Mouse (Mus musculus): ENCODE data around the gene Zbtb40. TPM values are rescaled to one million over a fixed set of nuclear protein-coding genes. Genes with fewer than 3 reads are reported as not detected.

Gene Zbtb40
- polyA plus RNA-seq, 1 experiment from 2014 or later, result 5.1 TPM

DNA sequence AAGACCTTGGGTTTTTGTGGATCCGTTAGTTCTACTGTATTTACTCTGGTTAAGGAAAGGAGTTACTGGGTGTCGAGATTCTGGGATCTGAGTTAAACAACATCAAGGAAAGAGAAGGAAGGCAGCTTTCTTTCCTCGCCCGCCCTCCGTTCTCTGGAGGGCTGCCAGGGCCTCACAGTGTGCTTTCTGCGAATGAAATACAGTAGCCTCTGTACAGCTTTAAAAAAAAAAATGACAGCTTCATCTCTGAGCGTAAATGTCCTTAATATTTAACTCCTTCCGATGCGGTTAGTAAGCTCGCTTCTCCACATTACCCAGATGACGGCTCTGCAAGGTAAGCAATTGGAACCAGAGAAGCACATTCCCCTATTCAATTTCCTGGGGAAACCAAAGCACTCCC, 4.8 kb downstream of the Zbtb40 start:
- no peak for ATAC-seq (ENCODE audit: insufficient number of reproducible peaks, low FRiP score, low TSS enrichment, low read depth)
- peak overlapping the region; percentile 23; the same call in 1 of the 2 replicates for H3K4me2 ChIP-seq (ENCODE audit: low read depth, severe bottlenecking)
- peaks cover 37% of the 10 kb centered on the region for H3K4me1 ChIP-seq (ENCODE audit: control insufficient read depth, insufficient read depth, low read length)
- no peak overlapping the region for H3K9ac ChIP-seq (ENCODE audit: low read length)
- no peak overlapping the region for H3K4me3 ChIP-seq (ENCODE audit: low read depth, low read length)
- H3K27me3 ChIP-seq (ENCODE audit: control insufficient read depth, insufficient read depth, low read length), result no peaks in the 10 kb centered on the region
- no peaks in the 10 kb centered on the region for H3K36me3 ChIP-seq (ENCODE audit: control insufficient read depth, insufficient read depth, low read length)
- no peaks in the 10 kb centered on the region for H3K9me3 ChIP-seq (ENCODE audit: control insufficient read depth, low read length)
- DNase-seq (ENCODE audit: low spot score), result no peak
- WGBS, result 19% methylated on average over 11 of the region's 11 CpGs
- H3K27ac ChIP-seq (replicated peaks; ENCODE audit: low read depth, low read length), result 0 out of 2 replicates have a peak overlapping the region, but pooled peaks have one; percentile 18

DNA sequence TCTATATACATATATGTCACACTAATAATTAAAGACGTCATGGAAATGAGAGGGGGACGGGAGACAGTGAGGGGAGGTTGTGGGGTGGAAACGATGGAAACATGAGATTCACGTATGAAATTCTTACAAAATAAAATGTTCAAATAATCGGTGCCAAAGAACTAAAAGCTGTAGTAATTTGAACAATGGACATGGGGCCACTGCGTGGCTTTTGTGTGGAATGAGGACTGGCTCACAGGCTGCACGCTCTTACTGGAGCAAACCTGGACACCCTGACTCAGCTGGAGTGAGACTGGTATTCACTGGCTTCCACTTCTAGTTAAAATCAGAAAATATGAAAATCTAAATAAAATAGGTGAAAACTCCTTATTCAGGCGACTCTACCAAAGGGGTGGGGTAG, 6.6 kb downstream of the Zbtb40 start:
- Histone ChIP-seq H3K4me1 (ENCODE audit: control insufficient read depth, insufficient read depth, low read length) (peaks cover 35% of the 10 kb centered on the region), H3K36me3 (ENCODE audit: control insufficient read depth, insufficient read depth, low read length) (no peaks in the 10 kb centered on the region), H3K27ac (replicated peaks; ENCODE audit: low read depth, low read length) (no peak overlapping the region), H3K4me2 (ENCODE audit: low read depth, severe bottlenecking) (no peak overlapping the region), H3K27me3 (ENCODE audit: control insufficient read depth, insufficient read depth, low read length) (no peaks in the 10 kb centered on the region), H3K4me3 (ENCODE audit: low read depth, low read length) (no peak overlapping the region), H3K9me3 (ENCODE audit: control insufficient read depth, low read length) (no peaks in the 10 kb centered on the region), H3K9ac (ENCODE audit: low read length) (no peak overlapping the region)
- DNase-seq (ENCODE audit: low spot score), result no peak
- 91% methylated on average over 8 of the region's 8 CpGs for WGBS
- no peak for ATAC-seq (ENCODE audit: insufficient number of reproducible peaks, low FRiP score, low TSS enrichment, low read depth)

DNA sequence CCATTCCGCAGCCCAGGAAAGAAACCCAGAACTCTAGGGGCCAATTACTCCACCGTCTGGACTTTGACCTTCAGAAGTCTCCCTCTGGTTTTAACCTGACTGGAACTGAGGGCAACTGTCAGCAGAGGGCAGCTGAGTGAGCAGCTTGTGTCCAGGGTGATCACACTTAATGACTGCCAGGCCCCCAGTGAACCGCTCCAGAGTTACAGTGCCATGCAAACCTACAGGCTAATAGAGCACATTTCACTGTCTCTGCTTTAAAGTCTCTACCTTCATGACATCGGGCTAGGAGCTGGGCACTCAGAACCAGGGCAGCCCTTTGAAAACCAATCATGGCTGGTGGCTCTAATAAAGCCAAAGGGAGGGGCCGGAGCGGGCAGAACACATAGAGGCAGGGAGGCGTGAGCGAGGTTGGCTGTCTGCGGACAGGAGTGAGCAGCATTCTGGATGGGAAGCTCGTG, 7.4 kb downstream of the Zbtb40 start:
- Histone ChIP-seq H3K4me1 (ENCODE audit: control insufficient read depth, insufficient read depth, low read length) (peaks cover 35% of the 10 kb centered on the region), H3K4me2 (ENCODE audit: low read depth, severe bottlenecking) (no peak overlapping the region), H3K9me3 (ENCODE audit: control insufficient read depth, low read length) (no peaks in the 10 kb centered on the region), H3K4me3 (ENCODE audit: low read depth, low read length) (no peak overlapping the region), H3K27ac (replicated peaks; ENCODE audit: low read depth, low read length) (no peak overlapping the region), H3K36me3 (ENCODE audit: control insufficient read depth, insufficient read depth, low read length) (no peaks in the 10 kb centered on the region), H3K9ac (ENCODE audit: low read length) (no peak overlapping the region), H3K27me3 (ENCODE audit: control insufficient read depth, insufficient read depth, low read length) (no peaks in the 10 kb centered on the region)
- DNase-seq (ENCODE audit: low spot score) (no peak), ATAC-seq (ENCODE audit: insufficient number of reproducible peaks, low FRiP score, low TSS enrichment, low read depth) (no peak)
- 44% methylated on average over 10 of the region's 10 CpGs for WGBS

DNA sequence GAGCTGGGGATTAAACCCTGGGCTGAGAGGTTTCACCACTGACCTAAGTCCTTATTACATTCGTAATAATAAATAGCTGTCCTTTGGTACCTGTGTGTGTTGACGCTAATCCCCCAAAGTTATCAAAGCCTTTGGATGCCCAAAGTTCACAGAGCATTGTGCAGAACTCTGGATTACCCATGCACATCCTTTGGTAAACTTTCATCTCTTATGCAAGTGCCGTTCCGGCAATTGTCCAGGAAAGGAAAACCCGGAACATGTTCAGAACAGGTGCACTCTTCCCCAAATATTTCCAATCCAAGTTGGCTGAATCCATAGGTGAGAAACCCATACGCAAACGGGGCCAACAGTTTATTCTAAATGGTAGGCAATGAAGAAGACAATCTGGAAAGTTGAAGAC, 9.2 kb downstream of the Zbtb40 start:
- Histone ChIP-seq H3K4me1 (ENCODE audit: control insufficient read depth, insufficient read depth, low read length) (peaks cover 35% of the 10 kb centered on the region), H3K9me3 (ENCODE audit: control insufficient read depth, low read length) (no peaks in the 10 kb centered on the region), H3K27me3 (ENCODE audit: control insufficient read depth, insufficient read depth, low read length) (no peaks in the 10 kb centered on the region), H3K9ac (ENCODE audit: low read length) (no peak overlapping the region), H3K4me2 (ENCODE audit: low read depth, severe bottlenecking) (no peak overlapping the region), H3K4me3 (ENCODE audit: low read depth, low read length) (no peak overlapping the region), H3K27ac (replicated peaks; ENCODE audit: low read depth, low read length) (no peak overlapping the region), H3K36me3 (ENCODE audit: control insufficient read depth, insufficient read depth, low read length) (no peaks in the 10 kb centered on the region)
- no peak for ATAC-seq (ENCODE audit: insufficient number of reproducible peaks, low FRiP score, low TSS enrichment, low read depth)
- WGBS, result 96% methylated on average over 7 of the region's 7 CpGs
- DNase-seq (ENCODE audit: low spot score), result no peak

DNA sequence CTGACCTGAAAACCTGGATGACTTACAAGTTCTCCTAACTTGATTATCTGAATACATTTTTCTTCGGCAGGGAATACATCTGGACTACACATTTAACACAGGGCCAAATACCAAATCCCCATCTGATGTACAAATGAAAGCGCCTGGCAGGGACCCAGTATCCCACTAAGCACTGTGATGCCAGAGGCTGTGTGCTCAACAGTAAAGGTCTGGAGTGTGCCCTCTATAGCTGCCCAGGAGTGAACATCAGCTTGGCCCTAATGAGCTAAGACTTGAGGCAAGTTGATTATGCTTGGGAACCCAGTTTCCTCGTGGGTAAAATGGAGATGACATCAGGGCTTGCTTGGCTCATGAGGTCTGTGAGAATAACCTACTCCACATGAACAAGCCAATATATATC, 10.1 kb downstream of the Zbtb40 start:
- WGBS, result 75% methylated on average over 3 of the region's 3 CpGs
- no peak overlapping the region for H3K4me2 ChIP-seq (ENCODE audit: low read depth, severe bottlenecking)
- DNase-seq (ENCODE audit: low spot score) (no peak), ATAC-seq (ENCODE audit: insufficient number of reproducible peaks, low FRiP score, low TSS enrichment, low read depth) (no peak)
- no peak overlapping the region for H3K4me3 ChIP-seq (ENCODE audit: low read depth, low read length)
- H3K9ac ChIP-seq (ENCODE audit: low read length), result no peak overlapping the region
- H3K27me3 ChIP-seq (ENCODE audit: control insufficient read depth, insufficient read depth, low read length), result no peaks in the 10 kb centered on the region
- H3K9me3 ChIP-seq (ENCODE audit: control insufficient read depth, low read length), result no peaks in the 10 kb centered on the region
- no peaks in the 10 kb centered on the region for H3K36me3 ChIP-seq (ENCODE audit: control insufficient read depth, insufficient read depth, low read length)
- H3K27ac ChIP-seq (replicated peaks; ENCODE audit: low read depth, low read length), result no peak overlapping the region
- peaks cover 26% of the 10 kb centered on the region for H3K4me1 ChIP-seq (ENCODE audit: control insufficient read depth, insufficient read depth, low read length)

DNA sequence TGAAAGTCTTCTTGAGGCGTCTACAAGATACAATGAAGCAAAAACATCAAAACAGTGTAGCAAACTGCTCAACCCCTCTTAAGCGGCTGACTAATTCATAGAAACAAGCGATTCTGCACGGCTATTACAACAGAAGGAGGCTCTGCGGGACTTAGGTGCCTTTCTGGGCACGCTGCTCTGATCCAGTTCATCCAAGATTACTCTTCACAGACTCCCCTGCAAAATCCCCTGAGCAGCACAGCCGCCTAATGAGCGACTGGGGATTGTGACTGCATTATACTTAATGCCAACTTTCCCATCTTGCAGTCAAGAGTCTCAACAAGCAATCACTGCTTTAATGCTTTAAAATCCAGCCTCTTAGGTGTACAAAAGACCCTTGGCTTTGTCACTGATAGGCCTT, 10.5 kb downstream of the Zbtb40 start:
- 64% methylated on average over 8 of the region's 8 CpGs for WGBS
- Histone ChIP-seq H3K9ac (ENCODE audit: low read length) (no peak overlapping the region), H3K9me3 (ENCODE audit: control insufficient read depth, low read length) (no peaks in the 10 kb centered on the region), H3K4me1 (ENCODE audit: control insufficient read depth, insufficient read depth, low read length) (peaks cover 22% of the 10 kb centered on the region), H3K36me3 (ENCODE audit: control insufficient read depth, insufficient read depth, low read length) (no peaks in the 10 kb centered on the region), H3K4me2 (ENCODE audit: low read depth, severe bottlenecking) (no peak overlapping the region), H3K27me3 (ENCODE audit: control insufficient read depth, insufficient read depth, low read length) (no peaks in the 10 kb centered on the region), H3K4me3 (ENCODE audit: low read depth, low read length) (no peak overlapping the region), H3K27ac (replicated peaks; ENCODE audit: low read depth, low read length) (no peak overlapping the region)
- ATAC-seq (ENCODE audit: insufficient number of reproducible peaks, low FRiP score, low TSS enrichment, low read depth), result no peak
- no peak for DNase-seq (ENCODE audit: low spot score)

DNA sequence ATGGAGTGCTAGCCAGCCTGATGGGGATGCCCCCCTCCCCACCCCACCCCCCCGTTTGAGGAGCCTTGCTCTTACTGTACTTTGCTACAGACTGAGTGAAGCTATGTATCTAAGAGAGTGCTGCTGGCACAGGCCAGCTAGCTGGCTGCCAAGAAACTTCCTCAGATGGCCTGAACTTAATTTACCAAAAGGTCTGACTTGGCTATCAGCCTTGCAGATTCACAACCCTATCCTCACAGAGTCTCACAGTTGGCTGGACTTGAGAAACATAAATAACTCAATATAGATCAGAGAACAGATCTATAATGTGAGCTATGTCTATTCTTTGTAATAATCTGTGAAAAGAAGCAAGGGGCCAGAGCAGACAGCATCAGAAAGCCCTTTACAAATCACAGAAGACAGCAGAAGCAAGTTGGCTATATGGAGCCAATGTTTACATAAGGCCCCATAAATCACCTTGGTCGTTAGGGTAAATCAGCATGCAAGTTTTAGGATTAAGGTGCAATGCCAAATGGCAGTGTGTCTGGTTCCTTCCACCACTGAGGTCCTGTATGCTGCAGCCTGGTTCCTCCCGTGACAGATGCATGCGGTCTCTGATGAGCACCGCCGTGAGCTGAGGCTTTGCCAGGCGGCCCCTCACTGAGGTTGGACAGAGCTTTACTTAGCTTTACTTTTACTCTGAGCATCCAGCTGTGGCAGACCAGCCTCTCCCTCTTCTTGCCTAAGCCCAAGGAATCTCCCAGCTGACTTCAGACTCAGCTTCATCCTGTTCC, 15.3 kb downstream of the Zbtb40 start:
- ATAC-seq (ENCODE audit: insufficient number of reproducible peaks, low FRiP score, low TSS enrichment, low read depth), result no peak
- Histone ChIP-seq H3K4me3 (ENCODE audit: low read depth, low read length) (no peak overlapping the region), H3K9me3 (ENCODE audit: control insufficient read depth, low read length) (no peaks in the 10 kb centered on the region), H3K27ac (replicated peaks; ENCODE audit: low read depth, low read length) (no peak overlapping the region), H3K27me3 (ENCODE audit: control insufficient read depth, insufficient read depth, low read length) (no peaks in the 10 kb centered on the region), H3K9ac (ENCODE audit: low read length) (no peak overlapping the region), H3K36me3 (ENCODE audit: control insufficient read depth, insufficient read depth, low read length) (no peaks in the 10 kb centered on the region), H3K4me2 (ENCODE audit: low read depth, severe bottlenecking) (no peak overlapping the region), H3K4me1 (ENCODE audit: control insufficient read depth, insufficient read depth, low read length) (0 out of 2 replicates have a peak, but pooled peaks cover 5% of the 10 kb centered on the region)
- no peak for DNase-seq (ENCODE audit: low spot score)
- 20% methylated on average over 7 of the region's 7 CpGs for WGBS

DNA sequence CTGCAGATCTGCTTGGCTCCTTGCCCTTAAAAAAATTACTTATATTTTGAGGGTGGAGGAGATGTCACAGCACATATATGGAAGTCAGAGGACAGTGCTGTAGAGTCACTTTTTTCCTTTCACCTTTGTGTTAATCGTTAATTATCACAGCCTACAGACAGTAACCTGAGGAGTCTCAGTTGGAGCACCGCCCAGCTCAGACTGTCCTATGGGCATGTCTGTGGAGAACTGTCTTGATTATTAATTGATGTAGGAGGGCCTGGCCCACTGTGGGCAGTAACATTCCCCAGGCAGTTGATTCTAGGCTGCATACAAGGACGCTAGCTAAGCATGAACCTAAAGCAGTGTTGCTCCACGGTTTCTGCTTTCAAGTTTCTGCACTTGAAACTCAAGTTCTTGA, 16.1 kb downstream of the Zbtb40 start:
- H3K9ac ChIP-seq (ENCODE audit: low read length), result no peak overlapping the region
- H3K27ac ChIP-seq (replicated peaks; ENCODE audit: low read depth, low read length), result no peak overlapping the region
- H3K4me1 ChIP-seq (ENCODE audit: control insufficient read depth, insufficient read depth, low read length), result 0 out of 2 replicates have a peak, but pooled peaks cover 3% of the 10 kb centered on the region
- H3K9me3 ChIP-seq (ENCODE audit: control insufficient read depth, low read length), result no peaks in the 10 kb centered on the region
- DNase-seq (ENCODE audit: low spot score) (no peak), ATAC-seq (ENCODE audit: insufficient number of reproducible peaks, low FRiP score, low TSS enrichment, low read depth) (no peak)
- no peak overlapping the region for H3K4me2 ChIP-seq (ENCODE audit: low read depth, severe bottlenecking)
- H3K36me3 ChIP-seq (ENCODE audit: control insufficient read depth, insufficient read depth, low read length), result no peaks in the 10 kb centered on the region
- WGBS, result 94% methylated on average over 4 of the region's 4 CpGs
- no peak overlapping the region for H3K4me3 ChIP-seq (ENCODE audit: low read depth, low read length)
- no peaks in the 10 kb centered on the region for H3K27me3 ChIP-seq (ENCODE audit: control insufficient read depth, insufficient read depth, low read length)
